Mouse (Mus musculus) cerebellum, adult 2 months (tissue): ENCODE measurements around the gene Car9.

Experiments used
- CTCF ChIP-seq: fragments of 200-500 bp; IDR thresholded peaks from 2 replicates; pipeline ENCODE4 v1.5.1; 2011; ENCODE audit warnings: low read depth, mild to moderate bottlenecking, control low read depth, low read length, moderate library complexity, borderline replicate concordance; ENCODE audit not compliant: insufficient read depth
- POLR2A ChIP-seq: fragments of 200-500 bp; IDR thresholded peaks from 2 replicates; pipeline ENCODE4 v1.6.1; 2011; ENCODE audit warnings: low read length, control low read depth, borderline replicate concordance; ENCODE audit not compliant: insufficient read depth

DNA sequence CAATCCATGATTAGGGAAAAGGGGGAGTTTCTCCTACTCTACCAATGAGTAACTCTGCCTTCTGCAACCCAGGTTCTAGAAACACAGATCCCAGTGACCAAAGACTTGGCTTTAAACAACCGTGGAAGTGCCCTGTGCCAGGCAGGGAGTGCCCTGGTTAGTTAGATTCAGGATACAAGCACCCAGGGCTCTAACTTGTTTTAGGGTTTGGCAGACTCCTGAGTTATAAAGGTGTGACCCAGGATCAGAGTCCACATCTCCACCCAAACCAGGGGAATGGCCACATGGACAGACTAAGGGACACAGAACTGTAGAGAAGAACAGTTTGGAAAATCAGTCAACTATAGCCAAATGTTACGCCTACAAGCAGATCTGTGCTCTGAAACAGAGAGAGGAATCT, 3.7 kb upstream of the Car9 start:
- TF ChIP-seq POLR2A (no peak), CTCF (no peak)
